Mouse (Mus musculus) left cerebral cortex, postnatal 25 days (tissue): ENCODE measurements at regions not wholly inside any gene's neighbourhood (a gene's known extent, or its start where the extent isn't known, plus 50 kb on each side); places are given as distances from the start of the nearest gene placed in this dataset.
"Not testable (repeated sequence)": the region's sequence is repeated elsewhere in the genome, so short reads cannot be mapped to it uniquely, and the experiment has no call there.

ENCODE experiments used
- DNase-seq, 2 experiments: peaks; one replicate each; pipeline ENCODE4 v3.0.0; 2022; ENCODE audit warnings: low spot score in 2 of 2, mixed read lengths in 1 of 2
- intact Hi-C: fragments of 180-260 bp; cut with DNase I; formaldehyde crosslinking; loops from one replicate; pipeline ENCODE4 v1.15.1; 2025

DNA sequence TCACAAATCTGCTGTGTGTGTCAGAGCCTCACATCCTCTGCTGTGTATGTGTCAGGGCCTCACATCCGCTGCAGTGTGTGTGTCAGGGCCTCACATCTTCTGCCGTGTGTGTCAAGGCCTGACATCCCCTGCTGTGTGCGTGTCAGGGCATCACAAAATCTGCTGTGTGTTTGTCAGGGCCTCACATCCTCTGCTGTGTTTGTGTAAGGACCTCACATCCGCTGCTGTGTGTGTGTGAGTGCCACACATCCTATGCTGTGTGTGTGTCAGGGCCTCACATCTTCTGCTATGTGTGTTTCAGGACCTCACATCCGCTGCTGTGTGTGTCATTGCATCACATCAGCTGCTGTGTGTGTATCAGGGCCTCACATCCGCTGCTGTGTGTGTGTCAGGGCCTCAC, 63.3 kb downstream of the Asmt start:
- peak in 1 of 2 experiments; percentile 0 for DNase-seq
- intact Hi-C loops = not testable (repeated sequence)

DNA sequence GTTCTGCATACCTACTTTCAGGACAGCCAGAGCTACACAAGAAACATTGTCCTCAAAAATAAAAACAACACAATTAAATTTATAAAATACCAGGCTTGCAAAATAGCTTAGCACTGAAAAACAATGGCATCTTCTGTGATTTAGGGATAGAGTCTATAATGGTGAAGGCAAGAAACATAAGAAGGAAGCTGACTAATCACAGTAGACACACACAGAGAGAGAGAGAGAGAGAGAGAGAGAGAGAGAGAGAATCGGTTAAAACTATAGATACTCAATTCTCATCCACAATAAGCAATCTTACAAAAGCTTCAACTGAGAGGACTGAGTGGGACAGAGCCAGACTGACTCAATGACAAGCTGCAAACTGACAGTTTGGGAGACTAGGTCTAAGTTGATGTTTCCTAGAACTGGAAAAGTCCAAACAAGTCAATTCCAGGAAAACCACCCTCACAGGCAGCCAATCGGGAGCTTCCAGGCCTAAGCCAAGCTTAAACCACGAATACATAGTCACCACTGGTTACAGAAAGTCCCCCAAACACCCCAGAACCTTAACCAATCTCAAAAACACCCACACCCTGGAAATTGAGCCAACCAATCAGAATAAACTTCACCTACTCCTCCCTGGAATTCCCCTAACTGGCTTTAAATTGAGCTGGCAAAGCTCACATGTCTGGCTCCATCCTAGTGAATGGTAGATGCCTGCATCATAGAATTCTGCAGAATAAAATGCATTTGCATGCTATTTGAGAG, 81.2 kb downstream of the Asmt start:
- DNase-seq, intact Hi-C loops: not testable (repeated sequence)
